Mouse (Mus musculus) neural tube, embryonic 11.5 days (tissue): Measurements from ENCODE around the gene A530084C06Rik. TPM values are rescaled to one million over a fixed set of nuclear protein-coding genes. Genes with fewer than 3 reads are reported as not detected.

Experiments used
- ATAC-seq: fragments of 200-750 bp; cut with Nextera tagmentation; 2 replicates; pipeline ENCODE4 v1.8.0; 2017; ENCODE audit warnings: moderate number of reproducible peaks, mild to moderate bottlenecking, moderate TSS enrichment, moderate library complexity; ENCODE audit not compliant: insufficient read depth, low FRiP score, low TSS enrichment
- DNase-seq: peaks from one replicate; pipeline ENCODE4 v3.0.0-alpha.2; 2015; ENCODE audit warnings: low spot score
- H3K27ac ChIP-seq: fragments of 300-500 bp; sonication (generic); 2 replicates; pipeline ENCODE4 v1.5.1; 2014; ENCODE audit warnings: low read depth, mild to moderate bottlenecking, low read length
- H3K27me3 ChIP-seq: fragments of 300-500 bp; sonication (generic); 2 replicates; pipeline ENCODE4 v1.6.1; 2014; ENCODE audit warnings: mild to moderate bottlenecking, low read length, mixed read lengths; ENCODE audit not compliant: control insufficient read depth, insufficient read depth
- H3K36me3 ChIP-seq: fragments of 300-500 bp; sonication (generic); 2 replicates; pipeline ENCODE4 v1.6.1; 2014; ENCODE audit warnings: mild to moderate bottlenecking, low read length, moderate library complexity, mixed read lengths; ENCODE audit not compliant: control insufficient read depth, insufficient read depth
- H3K4me1 ChIP-seq: fragments of 300-500 bp; sonication (generic); 2 replicates; pipeline ENCODE4 v1.6.1; 2014; ENCODE audit warnings: low read length, mixed read lengths; ENCODE audit not compliant: control insufficient read depth, insufficient read depth
- H3K4me2 ChIP-seq: fragments of 300-500 bp; sonication (generic); 2 replicates; pipeline ENCODE4 v1.6.1; 2014; ENCODE audit warnings: low read depth, mild to moderate bottlenecking, moderate library complexity
- H3K4me3 ChIP-seq: fragments of 300-500 bp; sonication (generic); 2 replicates; pipeline ENCODE4 v1.5.1; 2014; ENCODE audit warnings: low read depth, low read length
- H3K9ac ChIP-seq: fragments of 300-500 bp; sonication (generic); 2 replicates; pipeline ENCODE4 v1.6.1; 2014; ENCODE audit warnings: mild to moderate bottlenecking, low read length
- H3K9me3 ChIP-seq: fragments of 300-500 bp; sonication (generic); 2 replicates; pipeline ENCODE4 v1.6.1; 2016; ENCODE audit warnings: low read length; ENCODE audit not compliant: control insufficient read depth
- WGBS: fragments of 180-500 bp; shearing (Covaris S2); extraction: QIAGEN DNeasy Blood & Tissue Kit; methylation state at CpG from one replicate; pipeline ENCODE4 v1.1.7; 2014; 5-methylcytosine and 5-hydroxymethylcytosine counted together
- polyA plus RNA-seq: library from polyadenylated mRNA; unstranded; fragments of >200 nt; fragmentation: Nextera tagmentation; extraction: Ambion mirVana; gene quantifications from 2 replicates; pipeline ENCODE4 v1.2.1, GENCODE M21; 2014

The A530084C06Rik gene
- polyA plus RNA-seq, 1 experiment from 2014 or later, result not detected

DNA sequence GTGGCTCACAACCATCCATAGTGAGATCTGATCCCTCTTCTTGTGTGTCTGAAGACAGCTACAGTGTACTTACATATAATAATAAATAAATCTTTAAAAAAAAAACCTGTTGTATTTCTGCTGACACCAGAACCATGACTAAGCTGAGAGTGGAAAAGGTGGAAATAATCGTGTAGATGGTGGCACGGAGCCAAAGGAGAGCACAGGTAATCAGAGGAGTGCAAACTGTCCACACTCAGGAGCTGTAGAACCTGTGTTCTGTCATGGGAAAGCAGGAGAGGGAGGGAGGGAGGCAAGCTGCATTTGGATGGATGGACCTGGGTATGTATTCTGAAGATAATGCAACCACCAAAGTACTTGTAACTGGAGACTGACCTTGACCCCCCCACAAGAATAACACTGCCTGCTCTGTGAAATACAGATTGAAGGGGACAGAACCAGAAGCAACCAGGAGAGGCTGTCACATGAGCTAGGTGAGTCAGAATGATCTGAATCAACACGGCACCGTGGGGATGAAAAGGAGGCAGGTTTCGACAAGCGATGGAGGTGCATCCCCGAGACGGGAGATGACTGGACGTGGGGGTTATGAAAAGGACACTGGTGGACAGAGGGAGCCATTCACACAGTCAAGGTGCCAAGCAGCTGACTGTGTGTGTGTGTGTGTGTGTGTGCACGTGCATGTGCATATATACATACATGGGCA is 13.8 kb upstream of the A530084C06Rik start:
- no peak overlapping the region for H3K9ac ChIP-seq
- H3K4me2 ChIP-seq, result no peak overlapping the region
- no peak for ATAC-seq

DNA sequence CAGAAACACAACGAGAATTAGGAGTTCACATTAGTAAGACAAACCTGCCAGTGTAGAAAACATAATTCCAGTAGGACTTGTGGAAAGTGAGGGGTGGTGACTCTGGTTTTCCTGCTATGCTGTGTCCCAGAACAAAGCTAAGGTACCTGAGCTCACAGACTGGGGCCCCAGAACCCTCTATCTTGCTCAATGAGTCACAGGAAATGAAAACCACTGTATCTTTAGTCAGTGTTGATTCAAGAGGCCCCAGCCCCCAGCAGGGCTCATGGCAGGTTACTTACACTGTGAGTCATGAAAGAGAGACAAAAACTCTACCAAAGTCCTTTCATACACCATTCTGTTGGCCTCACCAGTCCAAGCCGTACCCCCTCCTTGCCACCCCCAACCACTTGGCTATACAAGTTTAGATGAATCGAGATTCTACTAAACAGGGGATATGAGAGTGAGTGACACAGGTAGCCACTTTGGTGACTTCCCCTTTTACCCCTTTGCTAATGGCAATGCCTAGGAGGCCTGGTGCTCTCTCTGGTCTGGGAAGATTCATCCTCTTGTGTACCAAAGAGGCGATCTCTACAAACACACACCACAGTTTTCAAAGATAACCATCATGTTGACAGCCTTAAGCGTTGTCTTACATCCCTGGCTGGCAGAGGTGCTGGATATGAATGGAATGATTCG is 8.6 kb upstream of the A530084C06Rik start:
- no peak overlapping the region for H3K4me2 ChIP-seq
- no peak overlapping the region for H3K4me3 ChIP-seq
- ATAC-seq, result no peak
- no peaks in the 10 kb centered on the region for H3K4me1 ChIP-seq
- no peaks in the 10 kb centered on the region for H3K36me3 ChIP-seq
- WGBS, result 84% methylated on average over 6 of the region's 6 CpGs
- no peak overlapping the region for H3K9ac ChIP-seq
- no peak overlapping the region for H3K27ac ChIP-seq
- DNase-seq, result no peak
- H3K9me3 ChIP-seq, result no peaks in the 10 kb centered on the region
- H3K27me3 ChIP-seq, result peaks cover 3% of the 10 kb centered on the region; the same call in 1 of the 2 replicates

More for the DNA sequence above, 13.8 kb upstream of the A530084C06Rik start:
- DNase-seq, result no peak
- WGBS, result 92% methylated on average over 10 of the region's 10 CpGs
- Histone ChIP-seq H3K9me3 (no peaks in the 10 kb centered on the region), H3K36me3 (no peaks in the 10 kb centered on the region), H3K4me3 (no peak overlapping the region), H3K27me3 (no peaks in the 10 kb centered on the region), H3K4me1 (no peaks in the 10 kb centered on the region), H3K27ac (no peak overlapping the region)

DNA sequence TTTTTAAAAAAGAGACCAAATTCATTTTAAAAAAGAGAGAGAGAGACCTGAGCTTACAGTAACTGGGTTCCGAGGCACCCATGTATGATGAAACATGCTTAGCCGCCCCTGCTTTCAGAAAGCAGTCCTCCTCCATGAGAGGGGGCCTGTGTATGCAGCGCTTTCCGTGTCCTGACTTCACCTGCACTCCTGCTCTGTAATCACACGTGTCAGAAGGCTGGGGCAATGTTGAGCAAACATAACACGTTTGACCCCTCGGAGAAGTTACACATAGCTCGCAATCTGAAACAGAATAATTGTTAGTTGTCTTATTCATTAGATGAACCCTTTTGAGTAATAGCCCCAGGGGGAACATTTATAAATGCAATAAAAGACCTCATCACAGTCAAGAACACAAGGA is 8.0 kb upstream of the A530084C06Rik start:
- Histone ChIP-seq H3K9ac (no peak overlapping the region), H3K4me1 (no peaks in the 10 kb centered on the region), H3K9me3 (no peaks in the 10 kb centered on the region), H3K4me2 (no peak overlapping the region), H3K4me3 (no peak overlapping the region), H3K36me3 (no peaks in the 10 kb centered on the region), H3K27ac (no peak overlapping the region), H3K27me3 (peaks cover 4% of the 10 kb centered on the region; the same call in 1 of the 2 replicates)
- ATAC-seq (no peak), DNase-seq (no peak)
- WGBS, result 78% methylated on average over 8 of the region's 8 CpGs

DNA sequence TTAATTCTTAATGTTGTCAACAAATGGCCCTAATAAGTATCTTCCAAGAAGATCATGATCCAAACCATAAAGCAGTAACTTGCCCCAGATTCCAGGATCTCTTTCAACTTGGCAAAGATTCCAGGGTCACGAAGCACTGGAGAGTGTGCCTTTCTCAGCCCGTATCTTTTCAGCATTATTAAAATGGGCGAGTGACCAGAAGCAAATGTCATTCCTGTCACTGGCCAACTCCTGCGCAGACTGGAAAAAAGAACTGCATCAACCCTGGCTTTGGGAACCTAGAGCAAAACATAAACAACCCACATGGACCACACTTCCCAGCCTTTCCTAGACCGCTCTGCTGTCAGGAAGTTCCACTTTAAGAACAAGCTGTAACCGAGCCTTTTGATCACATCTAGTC is 5.3 kb upstream of the A530084C06Rik start:
- H3K4me1 ChIP-seq, result peaks cover 3% of the 10 kb centered on the region; the same call in 1 of the 2 replicates
- DNase-seq, result no peak
- H3K27ac ChIP-seq, result no peak overlapping the region
- H3K9me3 ChIP-seq, result 0 out of 2 replicates have a peak, but pooled peaks cover 3% of the 10 kb centered on the region
- no peak overlapping the region for H3K4me3 ChIP-seq
- no peak overlapping the region for H3K9ac ChIP-seq
- ATAC-seq, result no peak
- WGBS, result 57% methylated on average over 6 of the region's 6 CpGs
- peaks cover 30% of the 10 kb centered on the region for H3K27me3 ChIP-seq
- no peak overlapping the region for H3K4me2 ChIP-seq
- H3K36me3 ChIP-seq, result no peaks in the 10 kb centered on the region

DNA sequence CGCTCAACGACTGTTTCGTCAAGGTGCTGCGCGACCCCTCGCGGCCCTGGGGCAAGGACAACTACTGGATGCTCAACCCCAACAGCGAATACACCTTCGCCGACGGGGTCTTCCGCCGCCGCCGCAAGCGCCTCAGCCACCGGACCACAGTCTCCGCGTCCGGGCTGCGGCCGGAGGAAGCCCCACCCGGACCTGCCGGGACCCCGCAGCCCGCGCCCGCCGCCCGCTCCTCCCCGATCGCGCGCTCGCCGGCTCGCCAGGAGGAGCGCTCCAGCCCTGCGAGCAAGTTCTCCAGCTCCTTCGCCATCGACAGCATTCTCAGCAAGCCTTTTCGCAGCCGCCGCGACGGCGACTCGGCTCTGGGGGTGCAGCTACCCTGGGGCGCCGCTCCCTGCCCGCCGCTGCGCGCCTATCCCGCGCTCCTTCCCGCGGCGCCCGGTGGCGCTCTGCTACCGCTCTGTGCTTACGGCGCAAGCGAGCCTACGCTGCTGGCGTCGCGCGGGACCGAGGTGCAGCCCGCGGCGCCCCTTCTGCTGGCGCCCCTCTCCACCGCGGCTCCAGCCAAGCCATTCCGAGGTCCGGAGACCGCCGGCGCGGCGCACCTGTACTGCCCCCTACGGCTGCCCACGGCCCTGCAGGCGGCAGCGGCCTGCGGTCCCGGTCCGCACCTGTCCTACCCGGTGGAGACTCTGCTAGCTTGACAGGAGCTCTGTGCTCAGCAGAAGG is 449 bp upstream of the A530084C06Rik start:
- peak overlapping the region; percentile 39 for H3K9ac ChIP-seq

DNA sequence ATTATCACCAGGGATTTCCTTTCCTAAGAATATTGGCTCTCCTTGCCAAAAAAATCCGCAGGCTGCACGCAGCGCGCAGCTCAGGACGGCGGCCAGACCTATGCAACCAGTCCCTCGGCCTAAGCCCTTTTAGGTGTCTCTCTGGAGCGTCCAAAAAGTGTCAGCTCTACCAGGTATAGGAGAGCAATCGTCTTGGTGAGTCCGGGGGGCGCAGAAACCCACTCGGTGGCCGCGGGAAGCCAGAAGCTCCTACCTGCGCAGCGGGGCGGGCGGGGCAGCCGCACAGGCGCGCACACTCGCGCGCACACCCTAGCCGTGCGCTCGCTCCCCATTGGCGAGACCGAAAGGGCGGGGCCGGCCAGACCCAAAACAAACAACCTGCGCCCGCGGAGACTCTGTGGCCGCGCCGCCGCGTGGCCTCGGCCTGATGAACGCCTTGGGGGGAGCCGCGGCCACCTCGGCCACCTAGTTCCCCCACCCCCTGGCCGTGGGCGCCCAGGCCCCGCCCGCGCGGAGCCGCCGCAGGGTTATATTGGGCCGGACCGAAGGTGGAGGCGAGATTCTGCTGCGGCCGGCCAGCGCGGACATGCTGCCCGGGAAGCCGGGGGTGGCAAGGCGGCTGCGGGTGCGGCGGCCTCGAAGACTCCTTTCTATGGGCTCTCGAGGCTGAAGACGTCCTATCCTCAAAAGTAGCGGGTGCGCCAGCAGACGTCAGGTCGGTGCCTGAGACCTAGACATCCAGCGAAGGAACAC is 1.2 kb downstream of the A530084C06Rik start:
- peaks cover 13% of the 10 kb centered on the region for H3K4me1 ChIP-seq
- no peak overlapping the region; the same call in none of the 2 replicates for H3K9ac ChIP-seq
- H3K4me2 ChIP-seq, result peak overlapping the region; percentile 96
- H3K36me3 ChIP-seq, result no peaks in the 10 kb centered on the region
- H3K9me3 ChIP-seq, result 0 out of 2 replicates have a peak, but pooled peaks cover 3% of the 10 kb centered on the region
- H3K4me3 ChIP-seq, result peak overlapping the region; percentile 52
- peaks cover 78% of the 10 kb centered on the region for H3K27me3 ChIP-seq
- ATAC-seq, result peak; percentile 18; the same call in 1 of the 2 replicates
- WGBS, result under 1% methylated on average over 70 of the region's 73 CpGs
- DNase-seq, result peak; percentile 60
- no peak overlapping the region for H3K27ac ChIP-seq

More for the DNA sequence above, 449 bp upstream of the A530084C06Rik start:
- Histone ChIP-seq H3K4me2 (peak overlapping the region; percentile 96), H3K4me1 (peaks cover 13% of the 10 kb centered on the region), H3K9me3 (0 out of 2 replicates have a peak, but pooled peaks cover 3% of the 10 kb centered on the region), H3K36me3 (no peaks in the 10 kb centered on the region), H3K27ac (0 out of 2 replicates have a peak overlapping the region, but pooled peaks have one; percentile 23), H3K4me3 (peak overlapping the region; percentile 52), H3K27me3 (peaks cover 78% of the 10 kb centered on the region)
- DNase-seq (peak; percentile 75), ATAC-seq (peak; percentile 68)
- under 1% methylated on average over 86 of the region's 92 CpGs for whole genome bisulfite sequencing

DNA sequence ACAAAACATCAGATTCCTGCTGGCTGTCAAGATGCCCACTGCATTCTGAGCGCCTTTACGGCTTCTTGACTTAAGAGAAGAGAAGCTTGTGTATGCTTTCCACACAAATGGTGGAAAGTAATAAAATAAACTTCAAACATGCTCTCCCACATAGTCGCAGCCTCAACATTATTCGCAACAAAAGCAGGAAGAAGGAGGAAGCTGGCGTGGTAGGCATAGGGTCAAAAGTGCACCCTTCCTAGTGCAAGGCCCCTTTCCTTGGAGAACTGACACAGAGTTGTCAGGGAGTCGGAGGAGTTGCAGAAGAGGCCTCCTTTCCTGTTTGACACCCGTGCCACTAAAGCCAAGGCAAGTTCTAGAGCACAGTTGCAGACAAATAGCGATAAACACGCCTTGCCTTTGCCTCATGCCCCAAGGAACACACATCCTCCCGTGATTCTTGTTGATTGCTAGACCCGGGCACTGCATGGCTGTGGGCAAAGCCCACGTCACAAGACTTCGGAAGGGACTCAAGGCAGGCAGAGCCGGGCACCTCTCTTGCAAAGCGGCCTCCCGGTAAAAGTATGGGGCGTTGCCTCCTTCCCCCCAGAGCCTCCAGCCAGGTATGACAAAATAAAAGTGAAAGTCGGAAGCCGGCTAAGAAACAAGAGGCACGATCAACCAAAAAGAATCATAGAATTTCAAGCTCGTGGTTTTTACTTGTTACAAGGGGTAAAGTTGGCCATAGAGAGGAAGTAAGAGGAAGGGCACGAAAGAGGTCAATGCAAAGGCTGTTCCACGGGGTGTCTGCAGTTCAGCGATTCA is 2.0 kb downstream of the A530084C06Rik start:
- DNase-seq (peak; percentile 40), ATAC-seq (no peak)
- Histone ChIP-seq H3K27me3 (peaks cover 78% of the 10 kb centered on the region), H3K9ac (no peak overlapping the region; the same call in 1 of the 2 replicates), H3K4me3 (peak overlapping the region; percentile 52; the same call in 1 of the 2 replicates), H3K4me1 (peaks cover 13% of the 10 kb centered on the region), H3K27ac (no peak overlapping the region), H3K36me3 (no peaks in the 10 kb centered on the region), H3K4me2 (peak overlapping the region; percentile 96), H3K9me3 (0 out of 2 replicates have a peak, but pooled peaks cover 3% of the 10 kb centered on the region)
- WGBS, result 3% methylated on average over 24 of the region's 24 CpGs
